Mouse (Mus musculus): ENCODE results near the gene Zfc3h1. TPM values are rescaled to one million over a fixed set of nuclear protein-coding genes. Genes with fewer than 3 reads are reported as not detected.

The Zfc3h1 gene
- polyA plus RNA-seq, 1 experiment from 2014 or later, result 25.5 TPM

- H3K4me2 ChIP-seq (ENCODE audit: low read depth), result no peak overlapping the region
- DNase-seq (ENCODE audit: low spot score) (no peak), ATAC-seq (ENCODE audit: insufficient read depth, low FRiP score, low TSS enrichment) (no peak)
- 61% methylated on average over 2 of the region's 2 CpGs for WGBS
- H3K9ac ChIP-seq (ENCODE audit: low read length), result no peak overlapping the region
- H3K9me3 ChIP-seq (ENCODE audit: control insufficient read depth, low read length), result no peaks in the 10 kb centered on the region
- H3K27me3 ChIP-seq (ENCODE audit: control insufficient read depth, insufficient read depth, low read length), result no peaks in the 10 kb centered on the region
- H3K27ac ChIP-seq (ENCODE audit: low read depth, low read length), result no peak overlapping the region
- H3K36me3 ChIP-seq (ENCODE audit: control insufficient read depth, insufficient read depth, low read length), result no peaks in the 10 kb centered on the region
- H3K4me1 ChIP-seq (ENCODE audit: control insufficient read depth, insufficient read depth, low read length), result no peaks in the 10 kb centered on the region
- no peak overlapping the region for H3K4me3 ChIP-seq (ENCODE audit: low read depth, low read length)
Observed at GRCm38 (mm10) chr10:115350810-115351397, 33.9 kb upstream of the Zfc3h1 start.

DNA sequence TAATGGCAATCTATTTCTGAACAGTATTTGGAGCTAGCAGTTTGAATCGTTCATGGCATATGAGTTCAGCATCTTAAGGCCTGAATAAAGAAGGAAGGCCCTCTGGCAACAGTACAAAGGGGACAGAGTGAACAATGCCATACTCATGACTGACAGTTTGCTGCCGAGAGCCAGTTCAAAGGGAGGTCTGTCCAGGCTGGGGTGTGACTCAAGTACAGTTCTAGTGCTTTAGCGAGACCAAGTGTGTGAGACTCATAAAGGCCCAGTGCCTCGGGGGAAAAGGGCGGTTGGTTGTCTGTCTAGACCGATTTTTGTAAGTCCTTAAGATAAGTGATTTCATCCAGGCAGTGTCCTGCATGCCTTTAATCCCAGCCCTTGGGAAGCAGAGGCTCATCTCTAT is 30.2 kb upstream of the Zfc3h1 start:
- H3K4me3 ChIP-seq (ENCODE audit: low read depth, low read length), result no peak overlapping the region
- H3K4me2 ChIP-seq (ENCODE audit: low read depth), result no peak overlapping the region
- no peak overlapping the region for H3K9ac ChIP-seq (ENCODE audit: low read length)
- H3K27me3 ChIP-seq (ENCODE audit: control insufficient read depth, insufficient read depth, low read length), result no peaks in the 10 kb centered on the region
- ATAC-seq (ENCODE audit: insufficient read depth, low FRiP score, low TSS enrichment) (no peak), DNase-seq (ENCODE audit: low spot score) (no peak)
- no peaks in the 10 kb centered on the region for H3K9me3 ChIP-seq (ENCODE audit: control insufficient read depth, low read length)
- H3K36me3 ChIP-seq (ENCODE audit: control insufficient read depth, insufficient read depth, low read length), result no peaks in the 10 kb centered on the region
- H3K27ac ChIP-seq (ENCODE audit: low read depth, low read length), result no peak overlapping the region
- WGBS, result 74% methylated on average over 6 of the region's 6 CpGs
- H3K4me1 ChIP-seq (ENCODE audit: control insufficient read depth, insufficient read depth, low read length), result no peaks in the 10 kb centered on the region

DNA sequence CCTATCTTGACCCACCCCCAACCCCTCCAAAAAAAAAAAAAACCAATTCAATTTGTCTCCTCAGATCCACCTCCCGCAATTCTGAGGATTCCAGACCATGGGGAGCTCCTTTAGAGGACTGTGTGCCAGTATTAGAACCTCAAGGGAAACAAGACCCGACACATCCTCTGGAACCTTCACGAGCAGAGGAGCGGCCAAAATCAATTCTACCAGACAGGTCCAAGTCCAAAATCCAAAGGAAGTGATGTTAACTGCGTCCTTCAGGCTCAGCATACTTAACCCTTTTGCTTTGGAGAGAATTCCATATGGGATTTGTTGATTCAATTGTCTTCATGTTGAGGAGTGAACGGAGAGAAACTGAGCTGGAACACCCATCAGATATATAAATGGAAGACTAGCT is 29.7 kb upstream of the Zfc3h1 start:
- H3K9ac ChIP-seq (ENCODE audit: low read length), result no peak overlapping the region
- H3K36me3 ChIP-seq (ENCODE audit: control insufficient read depth, insufficient read depth, low read length), result no peaks in the 10 kb centered on the region
- WGBS, result 95% methylated on average over 6 of the region's 6 CpGs
- no peaks in the 10 kb centered on the region for H3K9me3 ChIP-seq (ENCODE audit: control insufficient read depth, low read length)
- no peaks in the 10 kb centered on the region for H3K27me3 ChIP-seq (ENCODE audit: control insufficient read depth, insufficient read depth, low read length)
- H3K27ac ChIP-seq (ENCODE audit: low read depth, low read length), result no peak overlapping the region
- DNase-seq (ENCODE audit: low spot score), result no peak
- H3K4me1 ChIP-seq (ENCODE audit: control insufficient read depth, insufficient read depth, low read length), result no peaks in the 10 kb centered on the region
- no peak overlapping the region for H3K4me3 ChIP-seq (ENCODE audit: low read depth, low read length)
- ATAC-seq (ENCODE audit: insufficient read depth, low FRiP score, low TSS enrichment), result no peak
- H3K4me2 ChIP-seq (ENCODE audit: low read depth), result no peak overlapping the region

DNA sequence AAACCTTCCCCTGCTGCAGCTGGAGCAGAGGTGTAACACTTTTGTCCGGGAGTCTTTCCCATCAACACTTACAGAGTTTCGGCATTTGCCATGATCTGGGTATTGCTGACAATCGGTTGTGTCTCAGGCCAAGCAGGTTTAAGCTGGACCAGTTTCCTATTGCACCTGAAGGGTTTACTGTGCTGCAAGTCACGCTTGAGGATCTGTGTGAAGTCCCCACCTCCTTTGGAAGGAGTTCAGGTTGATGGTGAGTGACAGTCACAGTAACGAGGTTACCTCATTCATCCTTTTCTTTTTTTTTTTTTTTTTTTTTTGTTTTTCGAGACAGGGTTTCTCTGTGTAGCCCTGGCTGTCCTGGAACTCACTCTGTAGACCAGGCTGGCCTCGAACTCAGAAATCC is 28.7 kb upstream of the Zfc3h1 start:
- Histone ChIP-seq H3K9ac (ENCODE audit: low read length) (no peak overlapping the region), H3K4me2 (ENCODE audit: low read depth) (no peak overlapping the region), H3K27me3 (ENCODE audit: control insufficient read depth, insufficient read depth, low read length) (no peaks in the 10 kb centered on the region), H3K9me3 (ENCODE audit: control insufficient read depth, low read length) (no peaks in the 10 kb centered on the region), H3K36me3 (ENCODE audit: control insufficient read depth, insufficient read depth, low read length) (no peaks in the 10 kb centered on the region), H3K4me3 (ENCODE audit: low read depth, low read length) (no peak overlapping the region), H3K4me1 (ENCODE audit: control insufficient read depth, insufficient read depth, low read length) (no peaks in the 10 kb centered on the region), H3K27ac (ENCODE audit: low read depth, low read length) (no peak overlapping the region)
- ATAC-seq (ENCODE audit: insufficient read depth, low FRiP score, low TSS enrichment) (no peak), DNase-seq (ENCODE audit: low spot score) (no peak)
- WGBS, result 93% methylated on average over 6 of the region's 7 CpGs

GRCm38 (mm10) chr10:115358216-115358919 is 26.4 kb upstream of the Zfc3h1 start:
- H3K36me3 ChIP-seq (ENCODE audit: control insufficient read depth, insufficient read depth, low read length), result no peaks in the 10 kb centered on the region
- H3K9me3 ChIP-seq (ENCODE audit: control insufficient read depth, low read length), result no peaks in the 10 kb centered on the region
- WGBS, result 92% methylated on average over 17 of the region's 17 CpGs
- H3K27ac ChIP-seq (ENCODE audit: low read depth, low read length), result no peak overlapping the region
- H3K4me2 ChIP-seq (ENCODE audit: low read depth), result no peak overlapping the region
- no peak overlapping the region for H3K9ac ChIP-seq (ENCODE audit: low read length)
- no peak overlapping the region for H3K4me3 ChIP-seq (ENCODE audit: low read depth, low read length)
- no peaks in the 10 kb centered on the region for H3K27me3 ChIP-seq (ENCODE audit: control insufficient read depth, insufficient read depth, low read length)
- DNase-seq (ENCODE audit: low spot score) (no peak), ATAC-seq (ENCODE audit: insufficient read depth, low FRiP score, low TSS enrichment) (no peak)
- 0 out of 2 replicates have a peak, but pooled peaks cover 4% of the 10 kb centered on the region for H3K4me1 ChIP-seq (ENCODE audit: control insufficient read depth, insufficient read depth, low read length)

GRCm38 (mm10) chr10:115359066-115359465 is 25.7 kb upstream of the Zfc3h1 start:
- no peaks in the 10 kb centered on the region for H3K9me3 ChIP-seq (ENCODE audit: control insufficient read depth, low read length)
- no peaks in the 10 kb centered on the region for H3K27me3 ChIP-seq (ENCODE audit: control insufficient read depth, insufficient read depth, low read length)
- no peak overlapping the region for H3K27ac ChIP-seq (ENCODE audit: low read depth, low read length)
- H3K4me3 ChIP-seq (ENCODE audit: low read depth, low read length), result no peak overlapping the region
- H3K9ac ChIP-seq (ENCODE audit: low read length), result no peak overlapping the region
- WGBS, result 92% methylated on average over 7 of the region's 7 CpGs
- ATAC-seq (ENCODE audit: insufficient read depth, low FRiP score, low TSS enrichment) (no peak), DNase-seq (ENCODE audit: low spot score) (no peak)
- H3K4me1 ChIP-seq (ENCODE audit: control insufficient read depth, insufficient read depth, low read length), result 0 out of 2 replicates have a peak, but pooled peaks cover 4% of the 10 kb centered on the region
- H3K36me3 ChIP-seq (ENCODE audit: control insufficient read depth, insufficient read depth, low read length), result no peaks in the 10 kb centered on the region
- no peak overlapping the region for H3K4me2 ChIP-seq (ENCODE audit: low read depth)

GRCm38 (mm10) chr10:115361840-115362622 is 22.7 kb upstream of the Zfc3h1 start, which contains the start of gene Tmem19:
TSS of gene Tmem19 (minus strand) at chr10:115362501.
- under 1% methylated on average over 43 of the region's 58 CpGs for WGBS
- DNase-seq (ENCODE audit: low spot score), result peak; percentile 96

GRCm38 (mm10) chr10:115362623-115362964 is 22.2 kb upstream of the Zfc3h1 start:
- Histone ChIP-seq H3K4me1 (ENCODE audit: control insufficient read depth, insufficient read depth, low read length) (0 out of 2 replicates have a peak, but pooled peaks cover 4% of the 10 kb centered on the region), H3K4me3 (ENCODE audit: low read depth, low read length) (peak overlapping the region; percentile 50), H3K9ac (ENCODE audit: low read length) (peak overlapping the region; percentile 54), H3K9me3 (ENCODE audit: control insufficient read depth, low read length) (no peaks in the 10 kb centered on the region), H3K4me2 (ENCODE audit: low read depth) (peak overlapping the region; percentile 83), H3K36me3 (ENCODE audit: control insufficient read depth, insufficient read depth, low read length) (no peaks in the 10 kb centered on the region), H3K27me3 (ENCODE audit: control insufficient read depth, insufficient read depth, low read length) (no peaks in the 10 kb centered on the region), H3K27ac (ENCODE audit: low read depth, low read length) (peak overlapping the region; percentile 90)
- ATAC-seq (ENCODE audit: insufficient read depth, low FRiP score, low TSS enrichment) (peak; percentile 3), DNase-seq (ENCODE audit: low spot score) (no peak)
- 5% methylated on average over 9 of the region's 9 CpGs for WGBS

More at GRCm38 (mm10) chr10:115361840-115362622, 22.7 kb upstream of the Zfc3h1 start, which contains the start of gene Tmem19:
- Histone ChIP-seq H3K9ac (ENCODE audit: low read length) (peak within 1 kb of the TSS; percentile 54), H3K36me3 (ENCODE audit: control insufficient read depth, insufficient read depth, low read length) (no peaks in the 10 kb centered on the region), H3K4me3 (ENCODE audit: low read depth, low read length) (peak within 1 kb of the TSS; percentile 50), H3K9me3 (ENCODE audit: control insufficient read depth, low read length) (no peaks in the 10 kb centered on the region), H3K27me3 (ENCODE audit: control insufficient read depth, insufficient read depth, low read length) (no peaks in the 10 kb centered on the region), H3K4me1 (ENCODE audit: control insufficient read depth, insufficient read depth, low read length) (0 out of 2 replicates have a peak, but pooled peaks cover 4% of the 10 kb centered on the region), H3K27ac (ENCODE audit: low read depth, low read length) (peak within 1 kb of the TSS; percentile 90), H3K4me2 (ENCODE audit: low read depth) (peak within 1 kb of the TSS; percentile 83)
- peak; percentile 99 for ATAC-seq (ENCODE audit: insufficient read depth, low FRiP score, low TSS enrichment)
